ENCODE assay signal across 31 mouse cellular contexts in genomic region chr3:85757435-85757834, GRCm38 (mm10).
"Had no signal": no experiment of that assay in that cellular context is flagged by ENCODE, and none has a peak within 500 bp of the region (broad histone marks: within the 10 kb centered on the region; RNA-seq: fewer than 3 reads in every experiment).

No protein-coding gene starts in this region.

- H3K4me2 ChIP-seq: heart, embryonic 11.5 days; heart, embryonic 12.5 days; heart, embryonic 13.5 days; heart, embryonic 15.5 days; hindbrain, embryonic 12.5 days; hindbrain, embryonic 13.5 days; hindbrain, embryonic 14.5 days; hindbrain, embryonic 15.5 days; kidney, embryonic 15.5 days had no signal

- H3K36me3 ChIP-seq: heart, embryonic 12.5 days; heart, embryonic 13.5 days; heart, embryonic 15.5 days; hindbrain, embryonic 10.5 days; hindbrain, embryonic 12.5 days; hindbrain, embryonic 13.5 days; hindbrain, embryonic 15.5 days; kidney, embryonic 15.5 days had no signal

- DNase-seq: heart, postnatal 10 days; heart, postnatal 14 days; heart, postnatal 36 days; heart, postnatal 4 days; kidney, adult 11 months; kidney, adult 18-20 months; kidney, adult 8-10 months; kidney, adult 9 months; kidney, postnatal 10 days; kidney, postnatal 14 days; kidney, postnatal 25 days; kidney, postnatal 36 days; kidney, postnatal 4 days; layer of hippocampus, adult 9-11 months; layer of hippocampus, postnatal 36 days had no signal

- H3K9me3 ChIP-seq: heart, embryonic 12.5 days; heart, embryonic 13.5 days; heart, embryonic 15.5 days; hindbrain, embryonic 10.5 days; hindbrain, embryonic 12.5 days; hindbrain, embryonic 13.5 days; hindbrain, embryonic 15.5 days; kidney, embryonic 15.5 days had no signal

- H3K27me3 ChIP-seq: heart, embryonic 12.5 days; heart, embryonic 13.5 days; heart, embryonic 15.5 days; hindbrain, embryonic 12.5 days; hindbrain, embryonic 13.5 days; hindbrain, embryonic 15.5 days; kidney, embryonic 15.5 days had no signal

- H3K4me3 ChIP-seq: heart, embryonic 12.5 days; heart, embryonic 13.5 days; heart, embryonic 15.5 days; hindbrain, embryonic 10.5 days; hindbrain, embryonic 12.5 days; hindbrain, embryonic 13.5 days; hindbrain, embryonic 15.5 days; kidney, embryonic 15.5 days; layer of hippocampus, adult 2 months; left cerebral cortex, adult 2 months had no signal

- H3K27ac ChIP-seq: heart, embryonic 13.5 days; heart, embryonic 15.5 days; hindbrain, embryonic 10.5 days; hindbrain, embryonic 12.5 days; hindbrain, embryonic 13.5 days; hindbrain, embryonic 14.5 days; hindbrain, embryonic 15.5 days; hindbrain, postnatal 0 days; kidney, embryonic 15.5 days; kidney, postnatal 0 days; layer of hippocampus, adult 2 months; left cerebral cortex, adult 2 months had no signal

- ATAC-seq: hindbrain, embryonic 16.5 days; hindbrain, postnatal 0 days; inflammation-experienced regulatory T-cells, adult 6 months had no signal

- H3K4me1 ChIP-seq: heart, embryonic 12.5 days; heart, embryonic 13.5 days; heart, embryonic 15.5 days; hindbrain, embryonic 15.5 days had no signal

- H3K9ac ChIP-seq: heart, embryonic 12.5 days; heart, embryonic 13.5 days; heart, embryonic 15.5 days; hindbrain, embryonic 12.5 days; hindbrain, embryonic 13.5 days; hindbrain, embryonic 14.5 days; hindbrain, embryonic 15.5 days; kidney, embryonic 15.5 days had no signal
